Mouse (Mus musculus): ENCODE measurements around the gene Tssk3. TPM values are rescaled to one million over a fixed set of nuclear protein-coding genes. Genes with fewer than 3 reads are reported as not detected.
A peak's percentile ranks its signal among the peaks of the same experiment; 100 is the strongest.

Tssk3 gene
- polyA plus RNA-seq, 1 experiment from 2014 or later, result 0.13 TPM

DNA sequence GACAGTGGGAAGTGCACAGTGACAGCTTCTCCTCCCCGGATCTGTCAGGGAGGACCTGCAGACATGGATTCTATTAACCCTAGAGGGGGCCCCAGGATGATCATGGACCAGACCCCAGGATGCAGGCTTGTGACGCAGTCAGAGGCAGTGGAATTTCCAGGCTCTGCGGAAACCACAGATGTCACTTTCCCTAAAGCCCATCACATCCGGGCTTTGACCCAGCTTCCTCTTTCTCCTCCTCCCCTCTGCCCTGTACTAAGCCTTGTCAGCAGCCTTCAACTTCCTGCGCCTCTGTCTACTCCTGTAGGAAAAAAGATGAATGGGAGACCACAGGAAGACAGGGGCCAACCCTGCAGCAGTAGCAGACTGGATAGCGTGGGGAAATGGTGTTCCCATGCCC lies 5.8 kb upstream of the Tssk3 start:
- ATAC-seq (ENCODE audit: low FRiP score), result no peak; the same call in 1 of the 2 replicates
- Histone ChIP-seq H3K36me3 (no peaks in the 10 kb centered on the region), H3K4me3 (peak overlapping the region; percentile 6; the same call in 1 of the 2 replicates), H3K27me3 (peaks cover 13% of the 10 kb centered on the region), H3K9me3 (no peaks in the 10 kb centered on the region), H3K4me2 (peak overlapping the region; percentile 44), H3K27ac (peak overlapping the region; percentile 83), H3K9ac (peak overlapping the region; percentile 62), H3K4me1 (replicated peaks) (peaks cover 32% of the 10 kb centered on the region)
- WGBS, result 46% methylated on average over 6 of the region's 6 CpGs

DNA sequence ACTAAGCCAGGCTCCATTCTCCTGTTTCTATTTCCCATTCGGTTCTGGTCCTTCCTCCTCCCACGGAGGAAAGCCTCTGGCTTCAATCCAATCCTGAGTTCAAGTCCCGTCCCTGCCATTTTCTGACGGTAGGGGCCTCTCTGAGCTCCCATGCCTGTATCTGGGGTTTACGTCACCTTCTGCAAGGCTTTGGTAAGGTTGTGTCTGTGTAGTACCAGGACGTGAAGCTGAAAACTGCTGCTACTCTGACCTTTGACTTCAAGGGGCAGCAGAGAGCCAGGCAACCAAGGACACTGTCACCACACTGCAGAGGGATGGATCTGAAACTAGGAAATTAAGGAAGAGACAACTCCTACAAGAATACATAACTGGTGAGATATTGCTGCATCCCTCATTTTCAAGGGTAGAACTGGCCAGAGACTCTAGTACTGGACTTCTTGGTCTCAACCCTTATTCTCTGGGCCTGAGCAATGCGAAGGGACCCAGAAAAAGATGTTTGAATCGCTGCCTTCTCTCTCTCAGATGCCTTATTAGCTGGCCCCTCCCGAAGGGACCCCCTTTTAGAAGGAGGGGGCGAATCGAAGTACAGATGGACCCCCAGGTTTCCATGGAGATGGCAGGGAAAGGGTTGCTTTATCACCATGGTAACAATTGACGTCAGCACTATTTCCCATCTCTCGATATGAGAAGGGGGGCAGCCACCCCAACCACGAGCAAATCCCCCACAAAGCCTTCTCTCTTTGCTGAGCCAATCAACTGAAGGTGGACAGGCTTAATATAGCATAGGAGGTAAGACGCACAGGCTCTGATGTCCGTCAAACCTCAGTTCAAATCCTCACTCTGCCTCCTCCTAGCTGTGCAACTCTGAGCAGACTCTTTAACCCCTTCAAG lies 5.1 kb upstream of the Tssk3 start:
- Histone ChIP-seq H3K4me1 (replicated peaks) (peaks cover 34% of the 10 kb centered on the region), H3K9ac (peak overlapping the region; percentile 62), H3K36me3 (no peaks in the 10 kb centered on the region), H3K27ac (peak overlapping the region; percentile 83), H3K4me2 (peak overlapping the region; percentile 44), H3K4me3 (peak overlapping the region; percentile 6; the same call in 1 of the 2 replicates), H3K9me3 (no peaks in the 10 kb centered on the region), H3K27me3 (peaks cover 20% of the 10 kb centered on the region)
- WGBS, result 20% methylated on average over 16 of the region's 16 CpGs
- peak; percentile 49 for ATAC-seq (ENCODE audit: low FRiP score)

DNA sequence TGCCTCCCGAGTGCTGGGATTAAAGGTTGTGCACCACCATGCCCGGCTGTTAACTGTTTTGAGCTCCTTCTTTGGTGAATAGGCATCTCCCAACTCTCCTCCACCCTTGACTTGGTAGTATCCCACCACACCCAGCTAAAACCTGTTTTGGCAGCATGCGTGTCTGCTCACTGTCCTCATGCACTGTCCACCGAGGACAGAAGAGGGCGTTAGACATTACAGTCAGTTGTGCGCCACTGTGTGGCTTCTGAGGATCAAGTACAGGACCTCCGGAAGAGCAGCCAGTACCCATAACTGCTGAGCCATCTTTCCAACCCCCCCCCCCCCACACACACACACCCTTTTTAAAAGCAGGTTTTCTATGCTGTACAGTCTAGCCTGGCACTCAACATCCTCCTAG lies 3.9 kb upstream of the Tssk3 start:
- Histone ChIP-seq H3K9me3 (no peaks in the 10 kb centered on the region), H3K9ac (no peak overlapping the region), H3K4me1 (replicated peaks) (peaks cover 29% of the 10 kb centered on the region), H3K4me3 (no peak overlapping the region), H3K36me3 (no peaks in the 10 kb centered on the region; the same call in 1 of the 2 replicates), H3K4me2 (no peak overlapping the region), H3K27ac (no peak overlapping the region), H3K27me3 (peaks cover 32% of the 10 kb centered on the region)
- no peak for ATAC-seq (ENCODE audit: low FRiP score)
- 68% methylated on average over 7 of the region's 7 CpGs for WGBS

GRCm38 (mm10) chr4:129481090-129481489 lies 9.7 kb downstream of the Tssk3 start:
- 96% methylated on average over 1 of the region's 1 CpGs for WGBS
- H3K4me3 ChIP-seq, result no peak overlapping the region
- no peak overlapping the region for H3K27ac ChIP-seq
- H3K27me3 ChIP-seq, result no peaks in the 10 kb centered on the region
- no peak overlapping the region for H3K4me2 ChIP-seq
- no peak for ATAC-seq (ENCODE audit: low FRiP score)
- H3K9ac ChIP-seq, result no peak overlapping the region
- H3K9me3 ChIP-seq, result no peaks in the 10 kb centered on the region
- peaks cover 97% of the 10 kb centered on the region for H3K36me3 ChIP-seq
- H3K4me1 ChIP-seq (replicated peaks), result no peaks in the 10 kb centered on the region

DNA sequence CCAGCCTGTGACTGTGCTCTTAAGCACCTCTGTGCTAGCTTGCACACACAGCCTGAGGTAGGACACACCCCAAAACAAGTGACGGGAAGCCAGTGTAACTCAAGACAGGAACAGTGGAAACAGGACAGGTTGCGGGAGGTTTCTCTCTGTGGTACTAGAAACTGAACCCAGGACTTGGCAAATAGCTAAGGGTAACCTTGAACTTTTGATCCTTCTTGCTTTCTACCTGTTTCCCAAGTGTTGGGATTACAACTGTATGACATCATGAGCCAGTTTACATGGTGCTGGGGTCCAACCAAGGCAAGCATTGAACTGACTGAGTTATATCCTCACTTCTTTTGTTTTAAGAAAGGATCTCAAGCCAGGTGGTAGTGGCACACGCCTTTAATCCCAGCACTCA lies 11.0 kb downstream of the Tssk3 start:
- WGBS, result 92% methylated on average over 3 of the region's 3 CpGs
- peaks cover 96% of the 10 kb centered on the region for H3K36me3 ChIP-seq

DNA sequence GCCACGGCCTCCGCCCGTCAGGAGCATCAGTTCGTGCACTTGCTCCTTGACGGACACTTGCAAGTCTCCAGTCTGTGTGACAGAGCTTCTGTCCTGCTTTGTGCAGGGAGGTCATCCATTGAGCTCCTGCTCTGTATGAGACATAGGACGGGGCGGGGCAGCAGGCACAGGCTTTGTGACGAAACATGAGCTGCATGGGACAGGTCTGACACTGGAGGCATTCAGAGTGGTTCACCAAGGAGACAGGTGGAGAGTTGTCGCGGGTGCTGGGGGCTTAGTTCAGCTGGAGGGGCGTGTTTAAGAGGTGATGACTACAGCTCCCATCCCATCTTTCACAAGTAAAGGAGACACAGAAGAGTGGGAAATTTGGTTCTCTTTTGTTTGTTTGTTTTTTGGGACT lies 14.8 kb downstream of the Tssk3 start:
- no peaks in the 10 kb centered on the region for H3K9me3 ChIP-seq
- H3K4me2 ChIP-seq, result no peak overlapping the region
- H3K27me3 ChIP-seq, result no peaks in the 10 kb centered on the region
- 85% methylated on average over 11 of the region's 11 CpGs for WGBS
- no peak overlapping the region for H3K27ac ChIP-seq
- H3K4me1 ChIP-seq (replicated peaks), result no peaks in the 10 kb centered on the region
- H3K36me3 ChIP-seq, result peaks cover 95% of the 10 kb centered on the region
- no peak overlapping the region for H3K9ac ChIP-seq
- H3K4me3 ChIP-seq, result no peak overlapping the region
- no peak for ATAC-seq (ENCODE audit: low FRiP score)

More for the DNA sequence above, 11.0 kb downstream of the Tssk3 start:
- H3K27me3 ChIP-seq, result no peaks in the 10 kb centered on the region
- H3K9ac ChIP-seq, result no peak overlapping the region
- ATAC-seq (ENCODE audit: low FRiP score), result no peak
- no peak overlapping the region for H3K4me2 ChIP-seq
- no peaks in the 10 kb centered on the region for H3K9me3 ChIP-seq
- no peak overlapping the region for H3K27ac ChIP-seq
- H3K4me3 ChIP-seq, result no peak overlapping the region
- no peaks in the 10 kb centered on the region for H3K4me1 ChIP-seq (replicated peaks)

DNA sequence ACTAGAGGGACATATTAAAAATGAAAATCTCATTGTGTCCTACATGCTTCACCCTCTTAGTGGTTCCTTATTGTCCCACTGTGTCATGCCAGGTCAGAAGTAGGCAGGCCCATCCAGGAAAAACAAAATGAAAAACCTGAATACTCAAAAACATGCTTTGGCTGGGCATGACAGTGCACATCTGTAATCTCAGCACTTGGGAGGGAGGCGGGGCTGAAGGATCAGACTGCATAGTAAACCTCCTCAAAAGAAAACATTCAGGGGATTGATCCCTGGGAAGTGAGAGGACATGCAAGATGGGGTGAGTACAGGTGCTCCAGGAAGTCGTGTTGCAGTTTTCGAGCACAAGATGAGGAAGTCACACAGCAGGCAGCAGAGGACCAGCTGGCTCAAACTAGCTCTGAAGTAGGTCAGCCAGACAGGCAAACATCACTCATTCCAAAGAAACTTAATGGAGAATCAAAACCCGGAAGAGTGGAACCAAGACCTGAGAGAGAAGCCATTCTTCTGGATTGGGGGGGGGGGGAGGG lies 26.5 kb downstream of the Tssk3 start:
- Histone ChIP-seq H3K36me3 (peaks cover 58% of the 10 kb centered on the region), H3K27me3 (no peaks in the 10 kb centered on the region), H3K9ac (no peak overlapping the region), H3K27ac (no peak overlapping the region), H3K4me2 (no peak overlapping the region), H3K4me1 (replicated peaks) (peaks cover 13% of the 10 kb centered on the region), H3K4me3 (no peak overlapping the region), H3K9me3 (no peaks in the 10 kb centered on the region)
- WGBS, result 81% methylated on average over 4 of the region's 4 CpGs
- ATAC-seq (ENCODE audit: low FRiP score), result no peak

GRCm38 (mm10) chr4:129463097-129464059 lies 27.4 kb downstream of the Tssk3 start:
- Histone ChIP-seq H3K27me3 (no peaks in the 10 kb centered on the region), H3K4me1 (replicated peaks) (peaks cover 13% of the 10 kb centered on the region), H3K4me2 (no peak overlapping the region; the same call in 1 of the 2 replicates), H3K36me3 (peaks cover 49% of the 10 kb centered on the region), H3K4me3 (no peak overlapping the region), H3K27ac (no peak overlapping the region), H3K9ac (no peak overlapping the region), H3K9me3 (no peaks in the 10 kb centered on the region)
- WGBS, result 89% methylated on average over 24 of the region's 24 CpGs
- ATAC-seq (ENCODE audit: low FRiP score), result no peak

DNA sequence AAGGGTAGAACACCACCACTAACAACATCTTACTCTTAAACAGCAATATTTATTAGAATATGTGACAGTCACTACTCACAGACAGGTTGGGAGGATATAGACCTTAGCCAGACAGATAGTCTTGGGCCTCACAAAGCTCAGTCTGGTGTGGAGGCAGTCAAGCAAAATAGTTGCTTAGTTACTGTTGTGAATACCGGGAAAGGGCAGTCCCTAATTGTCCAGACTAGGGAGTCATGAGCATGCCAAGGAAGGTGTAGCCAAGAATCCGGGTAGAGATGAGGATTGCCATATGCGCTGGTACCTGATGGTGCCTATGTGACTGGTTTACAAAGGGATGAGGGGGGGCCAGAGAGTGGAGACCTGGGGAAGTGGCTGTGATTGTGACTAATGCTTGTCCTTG lies 28.7 kb downstream of the Tssk3 start:
- ATAC-seq (ENCODE audit: low FRiP score), result no peak
- peaks cover 37% of the 10 kb centered on the region for H3K36me3 ChIP-seq
- H3K9ac ChIP-seq, result peak overlapping the region; percentile 89
- H3K4me3 ChIP-seq, result peak overlapping the region; percentile 96
- WGBS, result 42% methylated on average over 3 of the region's 3 CpGs
- H3K4me2 ChIP-seq, result peak overlapping the region; percentile 75
- H3K27me3 ChIP-seq, result no peaks in the 10 kb centered on the region
- peak overlapping the region; percentile 77 for H3K27ac ChIP-seq
- H3K9me3 ChIP-seq, result no peaks in the 10 kb centered on the region
- peaks cover 13% of the 10 kb centered on the region for H3K4me1 ChIP-seq (replicated peaks)

DNA sequence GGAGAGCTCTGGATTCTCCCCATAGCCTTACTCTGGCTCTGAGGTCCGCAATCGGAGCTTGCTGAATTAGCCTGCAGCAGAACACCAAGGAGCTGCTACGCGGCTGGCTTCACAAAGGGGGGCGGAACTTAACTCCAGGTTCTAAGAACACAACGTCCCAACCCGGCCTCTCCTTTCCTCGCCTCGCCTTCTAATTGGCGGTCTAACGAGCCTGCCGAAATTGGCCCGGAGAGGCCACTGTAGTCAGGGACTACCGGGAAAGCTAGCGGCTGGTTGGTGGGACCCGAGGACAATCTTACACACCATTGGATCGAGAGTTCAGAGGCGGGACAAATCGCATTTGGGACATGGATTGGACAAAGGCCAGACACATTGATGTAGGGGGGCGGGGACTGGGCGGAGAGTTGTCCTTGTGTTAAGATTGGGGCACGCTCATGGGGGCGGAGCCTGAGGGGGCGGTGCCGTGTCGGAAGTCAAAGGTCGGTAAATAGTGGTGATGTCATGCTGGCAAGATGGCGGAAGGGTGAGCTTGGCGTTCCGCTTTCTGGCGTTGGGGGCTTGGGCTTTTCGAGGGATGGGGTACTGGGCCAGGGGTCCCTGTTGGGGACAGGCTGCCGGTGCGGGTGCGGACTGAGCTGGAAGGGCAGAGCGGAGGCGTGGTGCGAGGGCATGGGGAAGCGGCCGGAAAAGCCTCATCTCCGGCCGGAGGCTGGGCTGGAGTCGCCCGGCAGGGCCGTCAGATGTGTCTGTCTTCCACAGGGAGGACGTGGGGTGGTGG lies 29.4 kb downstream of the Tssk3 start, which contains the start of gene Bsdc1:
Gene Bsdc1 (plus strand): TSS at position 399 of the 778 bp plus-strand sequence.
- Histone ChIP-seq H3K4me1 (replicated peaks) (peaks cover 13% of the 10 kb centered on the region), H3K4me3 (peak within 1 kb of the TSS; percentile 96), H3K9me3 (no peaks in the 10 kb centered on the region), H3K27me3 (no peaks in the 10 kb centered on the region), H3K9ac (peak within 1 kb of the TSS; percentile 89), H3K27ac (peak within 1 kb of the TSS; percentile 95), H3K36me3 (peaks cover 29% of the 10 kb centered on the region), H3K4me2 (peak within 1 kb of the TSS; percentile 75)
- ATAC-seq (ENCODE audit: low FRiP score), result peak; percentile 99
- WGBS, result under 1% methylated on average over 46 of the region's 46 CpGs

DNA sequence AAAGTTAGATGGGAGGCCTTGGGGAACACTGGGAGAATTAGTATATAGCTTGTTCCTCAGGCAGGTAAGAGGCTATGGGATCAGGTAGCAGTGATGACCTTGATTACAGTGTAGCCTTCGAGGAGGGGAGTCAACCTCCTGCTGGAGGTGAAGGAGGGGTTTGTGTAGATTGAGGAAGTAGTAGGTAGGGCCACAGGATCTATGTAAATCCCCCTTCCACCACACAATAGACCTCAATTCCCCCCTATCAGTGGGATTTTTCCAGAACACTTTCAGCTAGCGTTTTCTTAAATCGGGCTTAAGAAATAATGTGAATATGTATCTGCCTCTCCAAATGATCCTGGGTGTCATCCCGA lies 30.0 kb downstream of the Tssk3 start:
- Histone ChIP-seq H3K4me2 (peak overlapping the region; percentile 70), H3K4me3 (peak overlapping the region; percentile 45), H3K9ac (peak overlapping the region; percentile 75), H3K4me1 (replicated peaks) (peaks cover 13% of the 10 kb centered on the region), H3K27ac (peak overlapping the region; percentile 95), H3K27me3 (no peaks in the 10 kb centered on the region), H3K9me3 (no peaks in the 10 kb centered on the region), H3K36me3 (peaks cover 23% of the 10 kb centered on the region)
- peak; percentile 43 for ATAC-seq (ENCODE audit: low FRiP score)
- 0% methylated on average over 4 of the region's 4 CpGs for WGBS
